Mouse (Mus musculus): ENCODE data around the gene Fosl2.

- TF ChIP-seq CTCF (conservative IDR thresholded peaks at IDR 0.05; ENCODE audit: low read length) (peak; percentile 84), POU5F1 (IDR thresholded peaks at IDR 0.05; ENCODE audit: borderline replicate concordance, low read length) (no peak), NANOG (IDR thresholded peaks at IDR 0.05; ENCODE audit: borderline replicate concordance, low read length) (no peak)
Measured at GRCm38 (mm10) chr5:32204653-32205052, 69.1 kb downstream of the Fosl2 start.

Measured in E14TG2a.4 (cell line).